Mouse (Mus musculus): ENCODE results near the gene Ccser1.

Gene Ccser1

DNA sequence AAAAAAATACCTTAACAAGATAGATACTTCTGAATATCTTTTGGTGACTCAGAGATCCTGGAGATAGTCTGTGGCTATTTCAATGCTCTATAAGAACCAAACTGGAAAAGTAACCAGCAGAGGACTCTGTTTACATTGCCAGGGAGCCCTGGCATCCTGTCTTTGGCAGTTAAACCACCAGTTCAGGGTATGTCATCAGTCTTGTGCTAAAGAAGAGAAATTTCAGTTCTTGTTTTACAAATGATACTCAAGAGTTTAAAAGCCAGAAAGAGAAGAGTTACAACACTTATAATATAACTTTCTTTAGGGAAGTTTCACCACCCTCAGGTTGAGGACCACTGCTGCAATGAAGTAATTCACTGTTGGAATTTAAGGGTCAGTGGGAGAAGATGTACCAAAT is 258.0 kb downstream of the Ccser1 start:
- no peak for DNase-seq (ENCODE audit: low spot score in 2 of 2)

DNA sequence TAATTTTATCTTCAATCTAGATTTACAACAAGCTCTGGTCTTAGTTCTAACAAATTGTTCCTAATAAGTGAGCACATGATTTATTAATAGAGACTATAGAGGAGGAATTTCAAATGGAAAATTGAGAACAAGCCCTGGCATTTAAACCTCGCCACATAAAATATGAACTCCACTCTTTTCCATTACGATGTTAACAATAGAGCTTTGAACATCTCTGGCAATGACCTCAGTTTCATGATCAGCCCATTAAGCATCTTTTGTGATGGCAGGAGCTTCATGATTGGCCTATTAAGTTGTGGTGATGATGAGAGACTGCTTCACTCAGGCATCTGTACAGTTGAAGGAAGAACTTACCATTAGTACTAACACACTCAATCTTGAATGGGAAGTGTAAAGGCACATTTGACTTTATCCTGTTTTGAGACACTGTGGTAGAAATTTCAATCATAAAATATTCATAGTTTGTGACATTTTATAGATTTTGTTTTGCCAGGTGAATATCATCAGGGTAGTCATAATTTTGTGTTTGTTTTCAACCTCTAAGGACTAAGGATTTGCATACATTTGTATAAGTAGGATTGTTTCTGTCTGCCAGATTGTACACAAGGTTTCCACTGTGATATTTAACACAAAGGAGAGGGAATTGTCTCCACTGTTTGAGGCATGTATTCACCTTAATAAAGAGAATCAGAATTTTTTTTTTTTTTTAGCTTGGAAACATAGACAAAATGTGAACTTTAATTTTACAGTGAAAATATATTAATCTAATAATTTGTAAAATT is 291.4 kb downstream of the Ccser1 start:
- DNase-seq (ENCODE audit: low spot score in 2 of 2), result no peak

DNA sequence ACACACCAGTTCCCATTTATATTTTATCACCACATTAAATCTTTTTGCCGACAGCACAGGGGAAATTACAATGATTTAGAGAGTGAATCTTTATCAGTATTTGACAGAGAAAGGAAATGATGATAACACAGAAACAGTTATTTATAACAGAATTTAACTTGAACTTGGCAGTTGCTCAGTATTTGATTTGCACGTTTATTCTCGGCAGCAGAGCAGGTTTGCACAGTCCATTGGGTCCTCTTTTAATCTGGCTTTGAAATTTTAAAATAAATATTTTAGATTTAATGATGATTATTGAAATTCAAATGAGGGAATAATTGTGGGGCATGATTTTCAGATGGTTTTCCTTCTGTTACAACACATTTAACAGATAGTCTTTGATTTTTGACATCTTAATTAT is 305.2 kb downstream of the Ccser1 start:
- no peak for DNase-seq (ENCODE audit: low spot score in 2 of 2)

DNA sequence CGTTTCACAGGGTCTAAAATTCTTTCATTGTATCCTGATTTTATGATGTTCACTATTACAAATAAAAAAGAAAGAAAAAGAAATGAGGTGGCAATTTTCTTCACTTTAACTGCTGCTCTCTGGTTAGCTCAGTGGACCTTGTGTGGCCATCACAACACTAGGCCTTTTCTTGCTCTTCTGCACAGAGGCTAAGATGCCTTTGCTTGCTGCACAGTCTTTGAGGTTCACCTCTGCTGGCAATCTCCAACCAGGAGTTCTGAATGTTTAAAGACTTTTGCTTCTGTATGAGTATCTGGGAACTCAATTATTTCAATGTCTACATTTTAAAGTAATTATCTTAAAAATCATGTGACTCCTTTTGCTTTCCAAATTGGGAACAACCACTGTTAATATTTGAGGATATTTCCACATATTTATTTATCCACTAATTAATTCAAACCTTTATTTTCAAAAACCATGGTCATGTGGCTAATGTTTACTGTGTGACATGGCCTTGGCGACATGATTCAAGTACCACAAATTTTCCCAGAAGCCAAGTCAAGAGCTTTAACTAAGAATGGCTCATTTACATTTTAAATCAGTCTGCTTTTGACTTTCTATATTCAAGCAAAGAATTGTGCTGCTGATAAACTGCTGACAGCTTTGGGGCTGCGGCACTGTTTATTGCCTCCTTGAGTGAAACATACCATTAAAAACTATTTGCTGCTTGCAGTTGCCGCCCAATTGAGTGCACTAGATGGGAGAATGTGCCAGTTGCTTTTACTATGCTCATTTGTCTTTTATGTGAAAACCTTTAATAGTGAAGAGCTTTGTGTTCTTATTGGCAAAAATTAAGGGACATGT is 312.1 kb downstream of the Ccser1 start:
- DNase-seq (ENCODE audit: low spot score in 2 of 2), result no peak

DNA sequence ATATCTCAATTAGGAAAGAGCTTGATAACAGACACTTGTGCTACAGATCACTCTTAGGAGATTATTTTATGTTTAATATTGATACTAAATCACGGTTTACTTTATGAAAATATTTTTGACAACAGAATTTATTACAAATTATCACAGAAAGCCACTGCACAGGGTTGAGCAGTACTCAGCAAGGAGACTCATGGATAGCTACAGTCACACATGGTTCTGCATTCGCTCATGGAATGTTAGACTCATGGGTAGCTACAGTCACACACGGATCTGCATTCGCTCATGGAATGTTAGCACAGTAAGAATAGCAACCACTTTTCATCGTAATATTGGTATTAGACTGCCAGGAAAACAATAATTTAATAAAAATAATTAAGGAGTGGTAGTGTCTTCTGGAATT is 313.3 kb downstream of the Ccser1 start:
- DNase-seq (ENCODE audit: low spot score in 2 of 2), result no peak

DNA sequence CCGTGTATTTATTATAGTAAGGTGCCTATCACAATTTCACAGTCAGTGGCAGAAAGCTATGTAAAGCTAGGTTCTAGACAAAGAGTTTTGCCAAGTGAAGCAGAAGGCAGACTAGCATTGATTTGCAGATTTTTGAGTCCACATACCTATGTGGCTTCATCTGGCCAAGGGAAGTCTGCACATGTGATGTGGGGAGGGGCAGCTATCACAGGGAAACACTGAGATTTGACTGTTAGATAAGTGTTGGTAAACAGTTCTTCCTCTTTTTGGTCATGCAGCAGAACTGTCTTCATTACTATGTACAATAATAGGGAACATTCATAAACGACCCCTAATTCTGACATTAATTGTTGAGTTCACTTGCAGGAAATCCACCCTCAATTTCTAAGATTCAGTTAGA is 335.2 kb downstream of the Ccser1 start:
- DNase-seq (ENCODE audit: low spot score in 2 of 2), result no peak

DNA sequence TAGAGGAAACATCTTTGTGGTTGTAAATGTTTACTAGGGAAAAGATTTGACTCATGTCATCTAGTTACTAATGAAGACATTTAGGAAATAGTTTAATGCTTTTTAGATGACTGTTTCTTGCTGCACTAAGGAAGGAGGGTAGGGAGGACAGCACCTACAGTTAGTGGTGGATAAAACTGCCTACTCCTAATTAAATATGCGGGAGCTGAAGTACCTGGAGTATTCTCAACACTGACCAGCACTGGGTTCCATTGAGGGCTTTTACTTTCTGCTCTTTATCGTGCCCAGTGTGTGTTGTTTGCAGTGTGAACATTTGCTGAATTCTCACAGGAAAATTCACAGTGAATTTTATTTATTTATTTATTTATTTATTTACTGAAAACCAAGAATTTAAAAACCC is 341.5 kb downstream of the Ccser1 start:
- no peak for DNase-seq (ENCODE audit: low spot score in 2 of 2)

DNA sequence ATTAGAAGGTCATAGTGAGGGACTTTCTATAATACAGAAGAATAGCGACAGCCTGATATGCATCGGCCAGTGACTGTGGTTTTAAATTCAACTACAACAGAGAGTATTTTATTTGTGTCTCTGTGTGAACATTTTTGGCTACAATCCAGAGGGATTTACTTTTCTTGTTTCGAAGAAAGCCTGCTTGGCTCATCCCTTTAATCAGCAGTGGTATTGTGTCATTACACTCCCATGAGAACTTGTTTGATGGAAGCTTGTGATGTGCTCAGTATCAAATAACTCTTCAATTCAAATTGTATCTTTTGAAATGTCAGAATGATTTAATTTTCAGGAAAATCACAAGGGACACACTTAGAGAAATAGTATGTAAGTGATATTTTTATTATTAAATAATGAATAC is 342.0 kb downstream of the Ccser1 start:
- DNase-seq (ENCODE audit: low spot score in 2 of 2), result no peak

DNA sequence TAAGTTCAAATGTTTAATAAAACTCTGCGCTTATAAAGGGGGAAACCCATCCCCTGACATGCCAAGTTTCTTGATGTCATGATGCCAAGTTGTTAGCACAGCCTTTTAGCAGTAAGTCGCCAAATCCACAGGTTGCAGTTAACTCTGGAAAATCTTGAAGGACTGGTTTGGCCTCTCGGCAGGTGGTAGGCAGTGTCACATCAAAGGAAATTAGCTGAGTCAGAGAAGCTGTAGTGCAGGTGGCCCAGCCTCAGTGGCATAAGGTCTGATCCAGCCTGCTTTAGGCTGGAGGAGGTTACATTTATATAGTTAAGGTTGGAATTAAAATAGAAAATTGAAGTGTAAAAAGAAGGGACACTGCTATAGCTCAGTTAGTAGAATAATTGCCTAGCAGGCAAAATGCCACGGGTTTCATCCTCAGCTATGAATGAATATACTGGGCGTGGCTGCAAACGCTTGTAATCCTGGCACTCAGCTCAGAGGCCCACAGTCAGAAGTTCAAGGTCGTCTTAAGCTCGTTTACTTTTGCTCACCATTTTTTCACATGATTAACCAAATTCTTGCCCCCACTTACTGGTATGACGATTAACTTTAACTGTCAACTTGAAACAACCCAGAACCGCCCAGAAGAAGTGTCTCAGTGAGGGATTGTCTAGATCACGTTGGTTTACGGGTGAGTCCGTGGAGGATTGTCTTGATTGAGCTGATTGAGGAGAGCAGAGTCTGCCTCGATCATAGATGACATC is 343.8 kb downstream of the Ccser1 start:
- no peak for DNase-seq (ENCODE audit: low spot score in 2 of 2)

DNA sequence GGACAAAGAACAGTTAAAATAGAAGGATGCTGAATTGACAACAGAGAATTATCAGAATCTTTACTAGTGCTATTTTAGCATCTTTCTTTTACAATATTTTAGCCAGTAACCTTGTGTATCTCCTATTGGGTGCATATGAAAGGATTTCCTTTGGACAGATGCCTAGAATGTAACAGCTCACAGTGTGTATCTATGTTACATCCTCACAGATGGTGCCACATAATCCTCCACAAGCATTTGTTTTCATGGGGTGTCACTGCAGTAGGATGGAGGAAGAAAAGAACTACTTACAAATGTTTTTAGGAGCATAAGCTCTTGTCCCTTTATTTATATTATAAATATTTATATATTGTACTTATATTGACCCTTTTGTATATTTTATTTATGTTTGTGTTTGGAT is 360.6 kb downstream of the Ccser1 start:
- no peak for DNase-seq (ENCODE audit: low spot score in 2 of 2)

DNA sequence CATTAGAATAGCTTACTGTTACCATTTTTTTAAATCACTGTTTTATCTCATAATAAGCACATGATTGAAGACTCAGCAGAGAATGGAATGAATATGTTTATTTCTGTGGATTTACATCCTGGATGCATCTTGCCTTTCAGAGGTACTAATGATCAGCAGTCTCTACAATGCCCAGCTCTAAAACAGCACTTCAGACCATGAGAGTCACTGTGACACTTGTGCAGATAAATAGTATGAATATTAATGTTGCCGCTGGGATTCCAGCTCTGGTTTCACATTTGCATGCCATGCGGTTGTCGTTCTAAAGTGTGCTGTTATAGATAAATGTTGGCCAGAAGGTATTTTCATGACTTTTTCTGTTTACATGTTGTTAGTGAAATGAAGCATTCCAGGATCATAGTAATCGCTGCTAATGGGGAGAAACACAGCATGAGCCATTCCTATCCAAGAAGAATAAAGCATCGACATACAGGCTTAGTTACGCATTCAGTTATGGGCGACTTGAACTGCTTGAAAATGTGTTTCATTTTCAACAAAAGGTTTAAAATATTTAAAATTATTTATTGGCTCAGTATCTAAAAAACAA is 363.4 kb downstream of the Ccser1 start:
- no peak for DNase-seq (ENCODE audit: low spot score in 2 of 2)

DNA sequence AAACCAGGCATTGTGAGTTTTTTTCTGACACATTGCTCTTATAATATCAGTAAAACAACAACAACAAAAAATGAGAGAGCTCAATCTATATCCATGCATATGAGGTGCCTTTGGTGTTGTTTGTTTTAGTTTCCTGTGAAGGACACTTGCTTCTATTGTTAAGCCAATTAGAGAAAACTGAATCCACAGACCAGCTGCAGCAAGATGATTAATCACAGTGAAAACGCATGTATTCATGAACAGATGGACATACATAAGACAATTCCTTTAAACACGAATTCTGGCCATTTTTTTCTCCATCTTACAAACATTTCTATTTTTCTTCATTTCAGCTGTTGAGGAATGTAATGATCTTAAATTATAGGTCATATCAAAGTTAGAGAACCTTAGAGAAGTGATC is 387.4 kb downstream of the Ccser1 start:
- no peak for DNase-seq (ENCODE audit: low spot score in 2 of 2)

DNA sequence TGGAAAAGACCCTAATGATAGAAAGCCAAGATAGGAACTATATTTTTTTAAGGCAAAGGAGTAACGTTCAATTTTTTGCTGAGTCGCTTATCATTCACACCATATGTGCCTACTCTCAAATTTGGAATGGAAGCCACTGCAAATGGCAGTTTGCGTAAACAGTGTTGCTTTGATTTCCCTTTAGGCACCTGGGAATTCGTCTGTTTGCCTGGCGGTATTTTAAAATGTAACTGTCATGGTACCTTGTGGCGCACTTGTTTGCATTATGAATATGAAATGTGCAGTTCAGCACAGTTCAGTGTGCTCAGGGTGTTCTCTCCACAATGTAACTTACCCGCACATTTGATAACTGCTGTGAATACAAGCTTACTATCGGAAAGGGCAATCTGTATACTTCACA is 387.8 kb downstream of the Ccser1 start:
- DNase-seq (ENCODE audit: low spot score in 2 of 2), result no peak

DNA sequence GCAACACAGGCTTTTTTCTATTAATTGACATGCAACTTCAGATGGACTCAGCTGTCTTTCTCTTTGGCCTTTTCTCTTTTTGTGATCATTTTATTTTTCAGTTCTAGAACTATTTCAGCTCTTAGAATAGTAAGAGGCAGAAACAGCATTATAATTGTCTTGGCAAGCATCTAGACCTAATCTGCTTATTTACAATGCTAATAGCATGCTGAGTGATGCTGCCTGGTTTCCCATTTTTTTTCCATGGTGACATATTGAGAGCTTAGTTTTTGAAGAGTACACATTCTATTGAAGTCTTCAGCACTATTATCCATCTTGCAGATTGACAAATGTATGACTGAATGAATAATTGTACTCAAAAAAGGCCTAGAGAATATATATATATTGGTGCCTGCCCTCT is 401.6 kb downstream of the Ccser1 start:
- no peak for DNase-seq (ENCODE audit: low spot score in 2 of 2)

DNA sequence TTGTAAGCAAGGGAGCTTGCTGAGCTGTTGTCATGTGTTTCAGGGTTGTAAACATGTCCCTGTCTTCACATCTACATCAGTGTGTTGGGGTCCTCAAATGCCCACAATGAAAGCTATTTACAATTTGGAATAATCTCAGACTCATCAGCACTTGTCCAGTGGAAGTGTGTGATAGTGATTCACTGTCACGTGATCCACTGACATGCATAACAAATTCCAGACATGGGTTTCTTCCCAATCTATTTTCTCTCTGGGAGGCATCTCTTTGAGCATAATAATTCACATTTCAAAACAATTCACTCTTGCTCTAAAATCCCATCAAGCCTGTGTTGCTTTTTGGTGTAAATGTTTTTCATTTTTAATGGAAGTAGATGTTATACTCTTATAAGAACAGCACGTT is 408.9 kb downstream of the Ccser1 start:
- no peak for DNase-seq (ENCODE audit: low spot score in 2 of 2)

DNA sequence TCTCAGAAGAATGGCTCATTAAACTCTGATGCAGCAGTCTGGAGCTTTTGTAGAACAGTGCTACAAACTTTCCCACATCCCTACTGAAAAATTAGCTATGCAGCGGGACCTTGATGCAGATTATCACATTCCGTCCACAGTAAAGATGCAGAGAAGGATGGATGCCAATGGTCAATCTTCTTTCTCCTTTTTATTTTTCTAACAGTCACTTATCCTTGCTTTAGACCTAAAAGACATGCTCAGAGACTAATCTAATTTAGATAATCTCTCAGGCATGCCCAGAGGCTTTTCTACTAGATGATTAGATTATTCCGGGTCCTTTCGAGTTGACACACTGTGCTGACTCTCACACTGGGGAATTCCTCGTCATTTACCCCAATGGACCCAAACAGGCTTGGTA is 421.8 kb downstream of the Ccser1 start:
- DNase-seq (ENCODE audit: low spot score in 2 of 2), result no peak

DNA sequence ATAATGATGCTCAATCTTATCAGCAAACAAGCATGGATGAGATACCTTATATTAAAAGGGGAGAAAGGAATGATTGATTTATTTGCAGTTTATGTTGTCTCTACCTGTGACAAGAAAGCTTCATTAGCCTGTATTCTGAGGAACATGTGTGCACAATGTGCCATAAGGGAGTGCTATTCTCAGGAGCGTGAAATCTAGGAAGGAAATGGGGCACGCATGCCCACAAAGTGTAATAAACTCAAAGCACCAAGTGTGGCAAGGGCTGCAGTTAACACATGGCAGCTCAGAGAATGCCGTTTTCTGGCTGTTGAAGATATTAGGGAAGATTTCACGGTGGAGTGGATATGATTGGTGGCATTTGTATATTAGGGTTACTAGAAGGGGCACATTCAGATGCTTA is 434.8 kb downstream of the Ccser1 start:
- DNase-seq (ENCODE audit: low spot score in 2 of 2), result no peak

DNA sequence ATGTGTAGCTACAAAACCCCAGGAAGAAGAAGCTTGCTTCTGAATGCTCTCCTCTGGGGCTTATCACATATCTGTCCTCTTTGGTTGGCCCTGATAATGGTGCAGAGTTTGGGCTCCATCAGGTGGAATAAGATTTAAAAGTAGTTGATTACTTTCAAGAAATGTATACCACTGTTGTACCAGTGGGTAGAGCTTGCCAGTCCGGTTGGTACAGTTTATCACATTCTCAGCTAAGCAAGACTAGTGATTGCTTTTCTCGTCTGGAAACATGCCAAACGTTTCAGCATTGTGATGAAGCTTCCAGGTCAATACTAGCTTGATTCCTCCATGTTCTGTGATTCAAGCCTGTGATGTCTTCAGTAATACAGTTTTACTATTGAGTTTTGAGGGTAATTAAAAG is 441.6 kb downstream of the Ccser1 start:
- no peak for DNase-seq (ENCODE audit: low spot score in 2 of 2)

DNA sequence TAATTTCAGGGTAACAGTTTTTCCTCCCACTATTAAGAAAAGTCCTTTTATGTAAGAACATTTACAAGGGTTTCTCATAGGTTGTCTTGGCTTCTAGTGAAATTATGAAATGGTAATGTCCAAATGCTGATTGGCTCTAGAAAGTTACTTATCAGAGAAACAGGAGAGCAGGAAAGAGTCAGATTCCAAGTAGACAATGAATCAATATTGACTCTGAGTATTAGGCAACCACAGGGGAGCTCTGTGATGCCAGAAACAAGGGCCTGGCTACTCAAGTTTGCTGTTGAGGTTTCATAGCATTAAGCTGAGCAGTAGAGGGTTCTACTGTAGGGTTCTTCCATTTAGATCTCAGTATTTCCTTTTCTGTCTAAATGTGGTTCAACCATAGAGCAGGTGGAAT is 481.3 kb downstream of the Ccser1 start:
- no peak for DNase-seq (ENCODE audit: low spot score in 2 of 2)

DNA sequence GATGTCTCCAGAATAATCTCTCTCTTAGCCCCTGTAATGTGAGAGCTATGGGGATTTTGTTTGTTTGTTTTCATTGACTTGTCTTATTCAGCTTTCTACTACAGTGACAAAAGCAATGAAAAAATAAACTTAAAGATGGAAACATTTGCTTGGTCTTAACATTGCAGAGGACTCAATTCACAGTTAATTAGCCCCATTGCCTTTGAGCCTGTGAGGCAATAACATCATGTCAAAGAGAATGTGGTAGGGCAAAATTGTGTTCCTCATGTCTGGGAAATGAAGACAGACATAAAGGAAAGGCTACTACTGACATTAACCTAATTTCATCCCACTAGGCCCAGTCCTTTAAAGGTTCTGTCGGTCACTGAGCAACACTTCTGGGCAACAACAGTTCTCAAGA is 484.4 kb downstream of the Ccser1 start:
- no peak for DNase-seq (ENCODE audit: low spot score in 2 of 2)

DNA sequence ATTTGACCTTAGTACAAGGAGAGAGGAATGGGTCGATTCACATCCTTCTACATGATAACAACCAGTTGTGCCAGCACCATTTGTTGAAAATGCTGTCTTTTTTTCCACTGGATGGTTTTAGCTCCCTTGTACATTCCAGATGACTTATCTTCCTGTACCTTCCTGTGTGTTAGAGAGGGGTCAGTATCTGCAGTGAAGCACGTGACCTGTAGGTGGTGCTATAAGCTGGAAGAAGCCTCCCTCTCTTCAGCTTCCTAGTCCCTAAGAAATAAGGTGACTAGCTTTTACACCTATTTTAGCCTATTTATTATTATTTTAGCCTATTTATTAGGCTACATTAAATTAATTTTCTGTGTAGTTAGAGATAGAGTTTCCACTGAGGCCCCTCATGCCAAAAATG is 506.9 kb downstream of the Ccser1 start:
- no peak for DNase-seq (ENCODE audit: low spot score in 2 of 2)

DNA sequence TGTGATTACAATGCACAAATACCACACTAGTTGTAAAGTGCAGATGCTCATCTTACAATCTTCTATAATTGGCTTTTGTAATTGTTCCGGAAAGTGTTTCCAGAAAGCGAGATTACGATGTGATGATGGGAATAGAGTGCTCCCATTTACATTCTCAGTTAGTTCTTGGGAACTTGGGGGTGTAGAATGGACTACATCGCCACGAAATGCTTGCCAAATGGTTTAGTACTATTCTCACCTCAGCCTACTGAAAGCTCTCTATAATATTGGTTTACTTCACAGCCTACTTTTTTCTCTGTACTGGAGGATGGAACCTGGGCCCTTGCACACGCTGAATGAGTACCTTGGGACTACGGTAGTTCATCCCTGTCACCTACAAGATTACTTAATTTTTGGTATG is 522.9 kb downstream of the Ccser1 start:
- no peak for DNase-seq (ENCODE audit: low spot score in 2 of 2)

Measured in spleen, postnatal 14 days (tissue).